In genomic region chr11:44401635-44402548, GRCm38 (mm10) we compare ENCODE assay signal across 9 mouse cellular contexts. TPM values are rescaled to one million over a fixed set of nuclear protein-coding genes. Genes with fewer than 3 reads are reported as not detected.
DNase-seq lines count a peak whose midpoint lies in the region; ATAC-seq and TF ChIP-seq lines count a peak whose summit lies in the region.
"Had no signal": no experiment of that assay in that cellular context is flagged by ENCODE, and none has a peak within 500 bp of the region (broad histone marks: within the 10 kb centered on the region; RNA-seq: fewer than 3 reads in every experiment).

No protein-coding gene starts in this region.

- no peaks in the 10 kb centered on the region for H3K27me3 ChIP-seq in lung, embryonic 14.5 days (ENCODE audit: insufficient read depth, low read length)
- H3K27me3 ChIP-seq in neural tube, embryonic 15.5 days (replicated peaks): no peaks in the 10 kb centered on the region
- H3K27me3 ChIP-seq: embryonic facial prominence, embryonic 12.5 days had no signal

- H3K9ac ChIP-seq in lung, embryonic 14.5 days: no peak overlapping the region
- no peak overlapping the region for H3K9ac ChIP-seq in neural tube, embryonic 15.5 days (replicated peaks)
- H3K9ac ChIP-seq: embryonic facial prominence, embryonic 12.5 days had no signal

- no peak for TF ChIP-seq POLR2A in lung, adult 2 months (IDR thresholded peaks at IDR 0.05; ENCODE audit: borderline replicate concordance, extremely low read depth, low read depth, low read length)

- no peak overlapping the region for H3K4me3 ChIP-seq in lung, embryonic 14.5 days (ENCODE audit: low read depth, low read length)
- H3K4me3 ChIP-seq in lung, adult 2 months (replicated peaks; ENCODE audit: extremely low read depth, low read depth, low read length): no peak overlapping the region
- no peak overlapping the region for H3K4me3 ChIP-seq in neural tube, embryonic 15.5 days (replicated peaks)
- H3K4me3 ChIP-seq: embryonic facial prominence, embryonic 12.5 days had no signal

- no peak for TF ChIP-seq CTCF in lung, embryonic 14.5 days (IDR thresholded peaks at IDR 0.05; ENCODE audit: low read depth)
- TF ChIP-seq CTCF in lung, adult 2 months (IDR thresholded peaks at IDR 0.05; ENCODE audit: insufficient read depth, low read length): no peak

- no peaks in the 10 kb centered on the region for H3K36me3 ChIP-seq in lung, embryonic 14.5 days (ENCODE audit: insufficient read depth)
- no peaks in the 10 kb centered on the region for H3K36me3 ChIP-seq in neural tube, embryonic 15.5 days
- H3K36me3 ChIP-seq: embryonic facial prominence, embryonic 12.5 days had no signal

- no peaks in the 10 kb centered on the region for H3K4me1 ChIP-seq in lung, embryonic 14.5 days (ENCODE audit: insufficient read depth)
- no peaks in the 10 kb centered on the region for H3K4me1 ChIP-seq in lung, adult 2 months (ENCODE audit: control insufficient read depth, insufficient read depth, low read length)
- peaks cover 17% of the 10 kb centered on the region for H3K4me1 ChIP-seq in neural tube, embryonic 15.5 days

- no peak overlapping the region for H3K4me2 ChIP-seq in lung, embryonic 14.5 days
- H3K4me2 ChIP-seq in neural tube, embryonic 15.5 days: no peak overlapping the region
- H3K4me2 ChIP-seq: embryonic facial prominence, embryonic 12.5 days had no signal

- intact Hi-C loops in left cerebral cortex, postnatal 25 days (cut with DNase I): no loop called here

- no peak for DNase-seq in frontal cortex, postnatal 25 days (ENCODE audit: low spot score in 2 of 2)
- DNase-seq in lung, embryonic 14.5 days: peak; percentile 77
- no peak for DNase-seq in lung, adult 2 months
- peak; percentile 56 to 70 for DNase-seq in cerebellum, postnatal 36 days
- no peak for DNase-seq in spleen, adult 12 weeks (ENCODE audit: low spot score)
- DNase-seq in left cerebral cortex, postnatal 25 days (ENCODE audit: low spot score in 2 of 2): no peak

- H3K27ac ChIP-seq in lung, embryonic 14.5 days (ENCODE audit: low read depth): no peak overlapping the region
- H3K27ac ChIP-seq in neural tube, embryonic 15.5 days (replicated peaks): no peak overlapping the region
- H3K27ac ChIP-seq: embryonic facial prominence, embryonic 12.5 days had no signal

- ATAC-seq in frontal cortex, adult (ENCODE audit: low TSS enrichment): peak; percentile 36
- no peak for ATAC-seq in lung, embryonic 14.5 days (ENCODE audit: insufficient read depth)
- 0 out of 2 replicates have a peak, but pooled peaks have one; percentile 30 for ATAC-seq in neural tube, embryonic 15.5 days (ENCODE audit: low FRiP score)

- 31% methylated on average over 5 of the region's 5 CpGs for WGBS in lung, embryonic 14.5 days
- 37% methylated on average over 5 of the region's 5 CpGs for WGBS in lung, adult 2 months
- WGBS in neural tube, embryonic 15.5 days: 40% methylated on average over 5 of the region's 5 CpGs

- no peaks in the 10 kb centered on the region for H3K9me3 ChIP-seq in lung, embryonic 14.5 days (ENCODE audit: low read depth, low read length)
- no peaks in the 10 kb centered on the region for H3K9me3 ChIP-seq in neural tube, embryonic 15.5 days (replicated peaks)
- H3K9me3 ChIP-seq: embryonic facial prominence, embryonic 12.5 days had no signal

RNA-seq across cellular contexts. Expression of gene Il12b, which starts 2.0 kb away (rescaled TPM):
- not detected in 2 replicates for polyA plus RNA-seq in lung, embryonic 14.5 days (2014; fragmentation: Nextera tagmentation; extraction: Ambion mirVana)
- polyA plus RNA-seq in lung, adult 2 months (2012; rRNA removed): 0.15 and 0.17 TPM in 2 replicates
- polyA plus RNA-seq in neural tube, embryonic 15.5 days (2015; fragmentation: Nextera tagmentation; extraction: Ambion mirVana): not detected in 2 replicates
- total RNA-seq in left cerebral cortex, postnatal 25 days (2021): not detected
- polyA plus RNA-seq: embryonic facial prominence, embryonic 12.5 days had no signal

Comparison
In these comparisons a context has a peak if more than half of its experiments do, and no peak if none do; other contexts are left out.
1. DNase-seq: peak in lung, embryonic 14.5 days (single experiment) and cerebellum, postnatal 36 days (2 of 2); none in frontal cortex, postnatal 25 days (0 of 2), lung, adult 2 months (single experiment), spleen, adult 12 weeks (single experiment) and left cerebral cortex, postnatal 25 days (0 of 2).